Mouse (Mus musculus) liver, postnatal 0 days (tissue): ENCODE measurements around the gene Bicra.

ENCODE experiments used
- CTCF ChIP-seq: sonication (generic); IDR thresholded peaks from 2 replicates; pipeline ENCODE4 v1.5.1; 2016; ENCODE audit warnings: antibody characterized with exemption, low read depth
- EP300 ChIP-seq: IDR thresholded peaks from 2 replicates; pipeline ENCODE4 v1.6.1; 2016; ENCODE audit warnings: antibody characterized with exemption, low read depth, mild to moderate bottlenecking

DNA sequence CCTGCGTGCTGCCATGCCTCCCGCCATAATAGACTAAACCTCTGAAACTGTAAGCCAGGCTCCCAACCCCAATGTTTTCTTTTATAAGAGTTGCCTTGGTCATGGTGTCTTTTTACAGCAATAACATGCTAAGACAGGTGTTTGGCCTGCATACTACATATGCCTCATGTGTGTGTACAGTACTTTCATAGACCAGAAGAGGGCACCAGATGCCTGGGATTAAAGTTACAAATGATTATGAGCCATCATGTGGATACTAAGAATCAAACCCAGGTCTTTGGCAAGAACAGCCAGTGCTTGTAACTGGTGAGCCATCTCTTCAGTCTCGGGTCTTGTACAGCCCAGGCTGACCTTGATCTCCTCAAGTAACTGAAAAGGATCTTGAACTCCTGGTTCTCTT lies 78.0 kb downstream of the Bicra start:
- TF ChIP-seq CTCF (peak; percentile 54), EP300 (no peak)
